Mouse (Mus musculus) liver, embryonic 11.5 days (tissue): ENCODE data around the gene Gsdma. TPM values are rescaled to one million over a fixed set of nuclear protein-coding genes. Genes with fewer than 3 reads are reported as not detected.
A peak's percentile ranks its signal among the peaks of the same experiment; 100 is the strongest.
"Not testable (repeated sequence)": the region's sequence is repeated elsewhere in the genome, so short reads cannot be mapped to it uniquely, and the experiment has no call there.

Experiments
- ATAC-seq: fragments of 200-750 bp; cut with Nextera tagmentation; replicated peaks from 2 replicates; pipeline ENCODE4 v1.8.0; 2017; ENCODE audit warnings: moderate number of reproducible peaks, mild to moderate bottlenecking, moderate TSS enrichment, moderate library complexity; ENCODE audit not compliant: low FRiP score
- DNase-seq: peaks from one replicate; pipeline ENCODE4 v3.0.0-alpha.2; 2017; ENCODE audit warnings: low spot score
- H3K27ac ChIP-seq: fragments of 300-500 bp; sonication (generic); 2 replicates; pipeline ENCODE4 v1.5.1; 2014; ENCODE audit warnings: mild to moderate bottlenecking, low read depth, low read length, control low read depth
- H3K27me3 ChIP-seq: fragments of 300-500 bp; sonication (generic); replicated peaks from 2 replicates; pipeline ENCODE4 v1.6.1; 2014; ENCODE audit warnings: low read length, mixed read lengths; ENCODE audit not compliant: control insufficient read depth, insufficient read depth
- H3K36me3 ChIP-seq: fragments of 300-500 bp; sonication (generic); 2 replicates; pipeline ENCODE4 v1.6.1; 2014; ENCODE audit warnings: mild to moderate bottlenecking, low read length, moderate library complexity, mixed read lengths; ENCODE audit not compliant: control insufficient read depth, insufficient read depth
- H3K4me1 ChIP-seq: fragments of 300-500 bp; sonication (generic); replicated peaks from 2 replicates; pipeline ENCODE4 v1.6.1; 2014; ENCODE audit warnings: low read length, mixed read lengths; ENCODE audit not compliant: control insufficient read depth, insufficient read depth
- H3K4me2 ChIP-seq: fragments of 300-500 bp; sonication (generic); 2 replicates; pipeline ENCODE4 v1.6.1; 2014; ENCODE audit warnings: mild to moderate bottlenecking, control low read depth, moderate library complexity
- H3K4me3 ChIP-seq: fragments of 300-500 bp; sonication (generic); 2 replicates; pipeline ENCODE4 v1.5.1; 2014; ENCODE audit warnings: low read depth, low read length, control low read depth
- H3K9ac ChIP-seq: fragments of 300-500 bp; sonication (generic); 2 replicates; pipeline ENCODE4 v1.6.1; 2014; ENCODE audit warnings: low read depth, low read length, control low read depth
- H3K9me3 ChIP-seq: fragments of 300-500 bp; sonication (generic); 2 replicates; pipeline ENCODE4 v1.6.1; 2016; ENCODE audit warnings: low read length, inconsistent platforms, mixed read lengths; ENCODE audit not compliant: control insufficient read depth
- WGBS: fragments of 180-500 bp; shearing (Covaris S2); extraction: QIAGEN DNeasy Blood & Tissue Kit; methylation state at CpG from one replicate; pipeline ENCODE4 v1.1.7; 2014; 5-methylcytosine and 5-hydroxymethylcytosine counted together
- polyA plus RNA-seq: library from polyadenylated mRNA; unstranded; fragments of >200 nt; fragmentation: Nextera tagmentation; extraction: Ambion mirVana; gene quantifications from 2 replicates; pipeline ENCODE4 v1.2.1, GENCODE M21; 2014

Gene Gsdma
- polyA plus RNA-seq, 1 experiment from 2014 or later = not detected

DNA sequence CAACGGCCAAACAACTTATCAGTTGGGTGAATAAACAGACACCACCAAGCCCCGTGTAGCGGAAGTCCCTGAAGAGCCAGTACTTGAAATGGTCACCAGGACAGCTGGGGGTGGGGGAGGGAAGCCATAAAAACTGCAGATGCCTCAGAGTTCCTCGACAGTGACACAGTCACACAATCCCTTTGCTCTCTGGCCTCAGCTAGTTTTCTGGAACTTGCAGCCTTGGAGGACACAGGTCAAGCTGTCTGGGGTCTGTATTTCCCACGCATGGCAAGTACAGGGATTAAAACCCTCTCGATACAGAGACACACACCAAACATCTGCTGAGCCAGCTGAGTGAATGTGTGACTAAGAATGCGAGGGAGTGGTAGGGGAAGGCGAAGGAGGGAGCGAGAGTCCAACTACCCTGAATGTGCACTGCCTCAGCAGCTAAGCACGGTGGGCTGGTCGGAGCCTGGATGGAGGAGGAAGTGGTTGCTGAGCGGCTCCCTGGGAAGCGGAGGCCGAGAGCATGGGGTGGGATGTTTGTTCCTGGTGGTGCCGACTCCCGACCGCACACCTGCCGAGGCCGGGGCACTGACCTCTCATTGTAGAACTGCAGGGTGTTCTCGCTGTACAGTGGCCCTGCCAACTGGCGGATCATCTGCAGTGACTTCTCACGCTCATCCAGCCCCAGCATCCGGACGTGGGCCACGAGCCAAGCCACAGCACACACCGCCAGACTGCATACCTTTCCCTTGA lies 45.0 kb downstream of the Gsdma start:
- peaks cover 48% of the 10 kb centered on the region for H3K36me3 ChIP-seq
- no peaks in the 10 kb centered on the region for H3K27me3 ChIP-seq
- no peak overlapping the region for H3K27ac ChIP-seq
- no peaks in the 10 kb centered on the region for H3K9me3 ChIP-seq
- WGBS = 76% methylated on average over 26 of the region's 26 CpGs
- H3K4me1 ChIP-seq = peaks cover 20% of the 10 kb centered on the region
- peak overlapping the region; percentile 5; the same call in 1 of the 2 replicates for H3K4me2 ChIP-seq
- DNase-seq (no peak), ATAC-seq (no peak)
- H3K4me3 ChIP-seq = no peak overlapping the region
- H3K9ac ChIP-seq = no peak overlapping the region; the same call in 1 of the 2 replicates

DNA sequence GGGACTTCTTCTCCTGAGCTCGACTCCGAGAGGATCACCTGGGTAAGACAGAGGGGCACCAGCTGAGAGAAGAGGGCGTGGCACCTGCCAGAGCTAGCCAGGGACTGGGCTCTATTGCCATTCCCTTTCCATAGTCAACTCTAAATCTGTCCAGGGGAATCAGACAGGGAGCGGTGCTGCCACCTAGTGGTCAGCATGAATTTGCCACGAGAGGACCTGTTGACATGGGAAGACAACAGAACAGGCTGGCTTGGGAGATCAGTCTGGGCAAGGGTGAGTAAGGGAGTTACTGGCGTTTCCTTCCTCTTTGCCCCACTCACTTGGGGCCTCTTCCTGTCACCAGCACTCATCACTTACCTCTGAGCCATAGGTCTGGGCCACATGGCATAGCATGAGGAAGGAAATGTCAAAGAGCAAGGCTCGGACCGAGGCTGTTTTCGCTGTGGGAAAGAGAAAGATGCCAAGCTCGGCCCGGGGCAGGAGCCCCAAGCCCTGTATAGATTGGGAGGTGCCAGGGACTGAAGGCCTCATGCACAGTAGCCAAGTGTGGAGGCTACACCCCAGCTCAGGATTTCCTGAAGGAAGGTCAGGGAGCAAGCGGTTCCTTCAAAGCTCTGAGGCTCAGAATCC lies 46.4 kb downstream of the Gsdma start:
- H3K4me3 ChIP-seq = no peak overlapping the region
- H3K9me3 ChIP-seq = no peaks in the 10 kb centered on the region
- H3K4me1 ChIP-seq = peaks cover 20% of the 10 kb centered on the region
- 37% methylated on average over 12 of the region's 12 CpGs for WGBS
- ATAC-seq (peak; percentile 51), DNase-seq (peak; percentile 80)
- H3K36me3 ChIP-seq = peaks cover 43% of the 10 kb centered on the region
- H3K27me3 ChIP-seq = no peaks in the 10 kb centered on the region
- H3K4me2 ChIP-seq = no peak overlapping the region
- no peak overlapping the region for H3K9ac ChIP-seq
- H3K27ac ChIP-seq = no peak overlapping the region

GRCm38 (mm10) chr11:98711046-98711434 lies 46.9 kb downstream of the Gsdma start:
- ATAC-seq (no peak), DNase-seq (no peak)
- peaks cover 20% of the 10 kb centered on the region for H3K4me1 ChIP-seq
- H3K27me3 ChIP-seq = no peaks in the 10 kb centered on the region
- no peak overlapping the region for H3K4me3 ChIP-seq
- WGBS = 56% methylated on average over 4 of the region's 4 CpGs
- H3K27ac ChIP-seq = no peak overlapping the region
- H3K9ac ChIP-seq = no peak overlapping the region
- no peak overlapping the region for H3K4me2 ChIP-seq
- no peaks in the 10 kb centered on the region for H3K9me3 ChIP-seq
- peaks cover 45% of the 10 kb centered on the region for H3K36me3 ChIP-seq

DNA sequence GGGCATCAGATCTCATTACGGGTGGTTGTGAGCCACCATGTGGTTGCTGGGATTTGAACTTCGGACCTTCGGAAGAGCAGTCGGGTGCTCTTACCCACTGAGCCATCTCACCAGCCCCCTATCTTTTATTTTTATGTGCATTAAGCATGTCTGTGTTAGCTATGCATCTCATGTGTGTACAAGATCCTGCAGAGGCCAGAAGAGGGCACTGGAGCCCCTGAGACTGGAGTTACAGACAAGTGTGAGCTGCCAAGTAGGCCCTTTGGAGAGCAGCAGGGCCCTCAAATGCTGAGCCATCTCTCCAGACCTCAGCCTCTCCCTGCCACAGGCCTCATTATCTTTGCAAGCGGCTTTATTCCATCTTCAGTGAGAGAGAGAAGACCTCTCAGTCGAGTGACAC lies 47.9 kb downstream of the Gsdma start:
- ATAC-seq = 0 out of 2 replicates have a peak, but pooled peaks have one; percentile 42
- not testable (repeated sequence) for H3K9me3 ChIP-seq, H3K9ac ChIP-seq, DNase-seq, H3K4me2 ChIP-seq, H3K4me3 ChIP-seq, H3K27me3 ChIP-seq, H3K27ac ChIP-seq
- H3K36me3 ChIP-seq = peaks cover 40% of the 10 kb centered on the region
- WGBS = 78% methylated on average over 6 of the region's 6 CpGs
- H3K4me1 ChIP-seq = peaks cover 20% of the 10 kb centered on the region

DNA sequence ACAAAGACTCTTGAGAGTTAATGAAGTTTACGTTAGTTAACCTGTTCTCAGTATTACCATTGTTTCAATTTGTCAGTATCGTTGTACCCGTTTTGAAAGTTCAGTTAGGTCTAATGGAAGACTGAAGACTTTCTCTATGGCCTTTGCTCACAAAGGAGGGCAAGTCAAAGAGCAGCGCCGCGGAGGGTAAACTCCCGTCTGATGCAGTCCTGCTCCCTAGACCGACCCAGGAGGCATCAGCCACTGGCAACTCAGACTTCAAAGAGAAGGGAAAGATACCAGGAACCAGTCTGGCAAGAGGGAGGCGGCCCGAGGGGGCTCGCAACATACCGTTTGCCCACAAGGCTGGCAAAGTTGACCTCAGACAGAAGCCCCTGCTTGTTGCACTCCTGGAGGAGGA lies 49.6 kb downstream of the Gsdma start:
- Histone ChIP-seq H3K27ac (no peak overlapping the region), H3K4me2 (no peak overlapping the region), H3K4me1 (peaks cover 20% of the 10 kb centered on the region), H3K4me3 (no peak overlapping the region), H3K9me3 (no peaks in the 10 kb centered on the region), H3K27me3 (no peaks in the 10 kb centered on the region), H3K9ac (no peak overlapping the region), H3K36me3 (peaks cover 41% of the 10 kb centered on the region)
- ATAC-seq (no peak), DNase-seq (no peak)
- 83% methylated on average over 12 of the region's 12 CpGs for WGBS

DNA sequence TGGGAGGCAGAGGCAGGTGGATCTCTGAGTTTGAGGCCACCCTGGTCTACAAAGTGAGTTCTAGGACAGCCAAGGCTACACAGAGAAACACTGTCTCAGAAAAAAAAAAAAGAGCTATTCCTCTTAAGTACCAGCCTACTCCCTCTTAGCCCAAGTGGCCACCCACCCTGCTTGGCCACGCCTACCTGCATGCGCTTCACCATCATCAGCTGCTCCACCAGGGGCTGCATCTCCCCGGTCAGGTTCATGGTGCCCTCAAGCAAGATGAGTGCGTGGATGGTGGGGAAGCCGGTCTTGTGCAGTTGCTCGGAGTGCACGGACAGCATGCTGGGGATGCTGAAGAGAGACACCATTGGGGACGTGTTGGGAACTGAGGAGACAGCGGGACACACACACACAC lies 51.8 kb downstream of the Gsdma start:
- Histone ChIP-seq H3K27me3 (no peaks in the 10 kb centered on the region), H3K4me3 (no peak overlapping the region), H3K9ac (no peak overlapping the region), H3K36me3 (peaks cover 29% of the 10 kb centered on the region), H3K4me1 (peaks cover 6% of the 10 kb centered on the region; the same call in 1 of the 2 replicates), H3K4me2 (no peak overlapping the region), H3K9me3 (no peaks in the 10 kb centered on the region), H3K27ac (no peak overlapping the region)
- no peak for ATAC-seq
- DNase-seq = no peak
- 87% methylated on average over 9 of the region's 9 CpGs for WGBS

GRCm38 (mm10) chr11:98717904-98718303 lies 53.8 kb downstream of the Gsdma start:
- H3K9me3 ChIP-seq = no peaks in the 10 kb centered on the region
- H3K36me3 ChIP-seq = peaks cover 26% of the 10 kb centered on the region
- H3K9ac ChIP-seq = no peak overlapping the region
- no peak overlapping the region for H3K4me2 ChIP-seq
- H3K27me3 ChIP-seq = no peaks in the 10 kb centered on the region
- WGBS = 31% methylated on average over 13 of the region's 13 CpGs
- DNase-seq (peak; percentile 60), ATAC-seq (no peak)
- H3K27ac ChIP-seq = no peak overlapping the region
- H3K4me1 ChIP-seq = no peaks in the 10 kb centered on the region
- H3K4me3 ChIP-seq = no peak overlapping the region

- Histone ChIP-seq H3K4me1 (no peaks in the 10 kb centered on the region), H3K36me3 (peaks cover 11% of the 10 kb centered on the region), H3K9ac (no peak overlapping the region)
Measured at GRCm38 (mm10) chr11:98720756-98721155, 56.6 kb downstream of the Gsdma start.

More at GRCm38 (mm10) chr11:98720756-98721155, 56.6 kb downstream of the Gsdma start:
- no peak for DNase-seq
- H3K27ac ChIP-seq = no peak overlapping the region
- H3K9me3 ChIP-seq = no peaks in the 10 kb centered on the region
- H3K4me3 ChIP-seq = no peak overlapping the region
- no peak for ATAC-seq
- H3K4me2 ChIP-seq = no peak overlapping the region
- 70% methylated on average over 2 of the region's 2 CpGs for WGBS
- H3K27me3 ChIP-seq = no peaks in the 10 kb centered on the region
